Mouse (Mus musculus) limb, embryonic 14.5 days (tissue): ENCODE results near the gene Rsad2. TPM values are rescaled to one million over a fixed set of nuclear protein-coding genes. Genes with fewer than 3 reads are reported as not detected.

Experiments
- ATAC-seq: fragments of 200-750 bp; cut with Nextera tagmentation; 2 replicates; pipeline ENCODE4 v1.8.0; 2017; ENCODE audit warnings: low read depth, moderate number of reproducible peaks, moderate TSS enrichment; ENCODE audit not compliant: low FRiP score
- DNase-seq: peaks from one replicate; pipeline ENCODE4 v3.0.0-alpha.2; 2015; ENCODE audit warnings: low spot score
- H3K27ac ChIP-seq: fragments of 300-500 bp; sonication (generic); replicated peaks from 2 replicates; pipeline ENCODE4 v1.5.1; 2014; ENCODE audit warnings: low read depth, mild to moderate bottlenecking, low read length, moderate library complexity, mixed read lengths
- H3K27me3 ChIP-seq: fragments of 300-500 bp; sonication (generic); 2 replicates; pipeline ENCODE4 v1.6.1; 2014; ENCODE audit warnings: low read length, mixed read lengths; ENCODE audit not compliant: control insufficient read depth, insufficient read depth
- H3K36me3 ChIP-seq: fragments of 300-500 bp; sonication (generic); 2 replicates; pipeline ENCODE4 v1.6.1; 2014; ENCODE audit warnings: mild to moderate bottlenecking, low read length, moderate library complexity, mixed read lengths; ENCODE audit not compliant: control insufficient read depth, insufficient read depth
- H3K4me1 ChIP-seq: fragments of 300-500 bp; sonication (generic); 2 replicates; pipeline ENCODE4 v1.6.1; 2014; ENCODE audit warnings: antibody characterized with exemption, low read length, mixed read lengths; ENCODE audit not compliant: control insufficient read depth, insufficient read depth
- H3K4me2 ChIP-seq: fragments of 300-500 bp; sonication (generic); replicated peaks from 2 replicates; pipeline ENCODE4 v1.6.1; 2014; ENCODE audit warnings: low read depth, mild to moderate bottlenecking, low read length, moderate library complexity; ENCODE audit not compliant: severe bottlenecking
- H3K4me3 ChIP-seq: fragments of 300-500 bp; sonication (generic); replicated peaks from 2 replicates; pipeline ENCODE4 v1.5.1; 2014; ENCODE audit warnings: low read length
- H3K9ac ChIP-seq: fragments of 300-500 bp; sonication (generic); 2 replicates; pipeline ENCODE4 v1.6.1; 2014; ENCODE audit warnings: mild to moderate bottlenecking, low read depth, low read length, moderate library complexity; ENCODE audit not compliant: severe bottlenecking
- H3K9me3 ChIP-seq: fragments of 300-500 bp; sonication (generic); 2 replicates; pipeline ENCODE4 v1.6.1; 2016; ENCODE audit warnings: low read length; ENCODE audit not compliant: control insufficient read depth
- POLR2A ChIP-seq: fragments of 200-500 bp; IDR thresholded peaks from 2 replicates; pipeline ENCODE4 v1.8.0; 2012; ENCODE audit warnings: inconsistent platforms, mild to moderate bottlenecking, moderate library complexity, borderline replicate concordance; ENCODE audit not compliant: insufficient read depth, insufficient read length; ENCODE audit errors: extremely low read depth
- WGBS: fragments of 180-500 bp; shearing (Covaris S2); extraction: QIAGEN DNeasy Blood & Tissue Kit; methylation state at CpG from one replicate; pipeline ENCODE4 v1.1.7; 2014; 5-methylcytosine and 5-hydroxymethylcytosine counted together
- microRNA-seq: library from miRNA; unstranded; fragments of <30 nt; microRNA quantifications from one replicate; pipeline ENCODE4, GENCODE M21; 2016
- polyA plus RNA-seq, 2 experiments: library from polyadenylated mRNA; depleted of rRNA in 1 of 2; stranded (reverse) in 1 of 2; unstranded in 1 of 2; fragments of >200 nt; fragmentation: Nextera tagmentation in 1 of 2; extraction: Ambion mirVana in 1 of 2; gene quantifications; 2 replicates each; pipeline versions ENCODE4 v1.2.1 to v1.2.3; 2012 to 2014

Gene Rsad2
- polyA plus RNA-seq, 2 experiments: 0.55 to 0.66 TPM

DNA sequence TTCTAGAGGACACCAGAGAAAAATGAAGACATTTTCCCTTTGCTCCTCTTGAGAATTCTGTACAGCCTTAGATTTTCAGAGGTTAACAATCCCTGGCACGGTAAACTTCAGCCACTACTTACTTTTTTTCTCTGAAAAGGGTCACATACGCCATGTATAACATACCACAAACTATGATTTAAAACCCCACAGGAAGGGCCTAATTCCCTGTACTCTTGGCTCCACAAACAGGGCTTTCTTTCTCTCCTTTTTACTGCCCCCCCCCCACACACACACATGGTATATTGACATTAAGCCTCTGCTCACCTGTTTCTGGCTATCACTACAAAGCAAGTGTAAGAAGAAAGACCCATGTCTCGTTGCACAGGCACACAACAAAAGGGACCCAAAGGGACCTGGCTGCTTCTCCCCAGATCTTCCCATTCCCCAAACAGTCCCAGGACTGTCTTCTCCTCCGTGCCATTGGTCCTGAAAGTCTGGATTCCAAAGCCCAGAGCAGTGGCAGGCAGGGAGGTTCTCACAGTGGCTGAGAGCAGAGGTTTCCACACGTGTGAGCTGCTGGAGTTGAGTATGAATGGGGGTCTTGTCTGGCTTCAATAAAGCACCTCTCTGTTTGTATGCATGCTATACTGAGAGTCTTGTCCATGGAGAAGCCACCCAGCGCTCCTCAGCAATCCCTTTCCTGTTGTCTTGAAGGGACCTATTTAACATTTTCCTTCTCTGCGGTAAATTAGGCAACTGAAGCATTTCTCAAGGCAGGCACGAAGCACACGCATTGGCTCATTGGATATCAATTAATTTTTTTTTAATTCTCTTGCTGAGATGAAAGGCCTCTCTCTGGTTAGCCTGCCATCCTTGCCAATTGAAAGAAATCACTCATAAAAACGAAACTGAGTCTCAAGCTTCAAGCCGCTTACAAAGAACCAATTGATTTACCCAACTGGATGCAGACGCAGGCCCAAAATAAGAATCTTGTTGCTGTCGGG is 61.5 kb downstream of the Rsad2 start:
- no peaks in the 10 kb centered on the region for H3K27me3 ChIP-seq
- H3K4me2 ChIP-seq: peak overlapping the region; percentile 26
- no peak for DNase-seq
- peak overlapping the region; percentile 61 for H3K27ac ChIP-seq
- peaks cover 36% of the 10 kb centered on the region for H3K4me1 ChIP-seq
- 37% methylated on average over 13 of the region's 13 CpGs for WGBS
- H3K9ac ChIP-seq: no peak overlapping the region
- peak; percentile 76 for ATAC-seq
- no peak overlapping the region for H3K4me3 ChIP-seq
- H3K36me3 ChIP-seq: no peaks in the 10 kb centered on the region
- no peak for TF ChIP-seq POLR2A
- no peaks in the 10 kb centered on the region for H3K9me3 ChIP-seq

DNA sequence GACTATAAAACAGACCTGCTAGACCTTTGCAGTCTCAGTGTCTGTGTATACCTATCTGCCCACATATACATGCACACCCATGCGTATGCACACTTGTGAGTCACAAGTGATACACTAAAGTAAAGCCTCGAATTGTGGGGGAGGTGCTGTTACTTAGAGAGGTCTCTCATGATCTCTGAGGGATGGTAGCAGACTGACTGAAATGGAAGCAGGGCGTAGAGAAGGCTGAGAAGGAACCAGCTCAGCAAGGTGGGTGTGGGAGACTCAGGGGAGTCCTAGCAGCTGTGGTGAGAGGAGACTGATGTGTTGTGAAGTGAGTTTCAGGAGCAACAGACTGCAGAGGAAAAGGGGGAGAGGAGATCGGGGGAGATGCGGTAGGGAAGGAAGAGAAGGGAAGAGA is 63.0 kb downstream of the Rsad2 start:
- WGBS: 79% methylated on average over 5 of the region's 5 CpGs
- no peak for TF ChIP-seq POLR2A
- ATAC-seq (no peak), DNase-seq (no peak)
- H3K36me3 ChIP-seq: peaks cover 12% of the 10 kb centered on the region
- no peak overlapping the region for H3K9ac ChIP-seq
- H3K27ac ChIP-seq: no peak overlapping the region
- no peaks in the 10 kb centered on the region for H3K27me3 ChIP-seq
- no peak overlapping the region for H3K4me3 ChIP-seq
- no peak overlapping the region for H3K4me2 ChIP-seq
- H3K4me1 ChIP-seq: peaks cover 29% of the 10 kb centered on the region
- H3K9me3 ChIP-seq: no peaks in the 10 kb centered on the region

Small RNAs within 50 kb of the gene (microRNA-seq; reads per million reads assigned to microRNA genes)
- gene Mir6538: 2.1 reads per million

Other genes starting within 250 kb of the Rsad2 start
- 34.6 and 37.4 TPM in 2 replicates for gene Rnf144a, start 41.2 kb downstream of the Rsad2 start, polyA plus RNA-seq (2012; rRNA removed)
- gene Rnf144a, start 41.2 kb downstream of the Rsad2 start, polyA plus RNA-seq (2014; fragmentation: Nextera tagmentation; extraction: Ambion mirVana): 32.8 and 33.3 TPM in 2 replicates
- gene Cmpk2, start 12.8 kb upstream of the Rsad2 start, polyA plus RNA-seq (2012; rRNA removed): 4.0 and 4.3 TPM in 2 replicates
- 7.2 and 10.6 TPM in 2 replicates for gene Cmpk2, start 12.8 kb upstream of the Rsad2 start, polyA plus RNA-seq (2014; fragmentation: Nextera tagmentation; extraction: Ambion mirVana)